ENCODE assay signal across 24 mouse cellular contexts in the genomic region with DNA sequence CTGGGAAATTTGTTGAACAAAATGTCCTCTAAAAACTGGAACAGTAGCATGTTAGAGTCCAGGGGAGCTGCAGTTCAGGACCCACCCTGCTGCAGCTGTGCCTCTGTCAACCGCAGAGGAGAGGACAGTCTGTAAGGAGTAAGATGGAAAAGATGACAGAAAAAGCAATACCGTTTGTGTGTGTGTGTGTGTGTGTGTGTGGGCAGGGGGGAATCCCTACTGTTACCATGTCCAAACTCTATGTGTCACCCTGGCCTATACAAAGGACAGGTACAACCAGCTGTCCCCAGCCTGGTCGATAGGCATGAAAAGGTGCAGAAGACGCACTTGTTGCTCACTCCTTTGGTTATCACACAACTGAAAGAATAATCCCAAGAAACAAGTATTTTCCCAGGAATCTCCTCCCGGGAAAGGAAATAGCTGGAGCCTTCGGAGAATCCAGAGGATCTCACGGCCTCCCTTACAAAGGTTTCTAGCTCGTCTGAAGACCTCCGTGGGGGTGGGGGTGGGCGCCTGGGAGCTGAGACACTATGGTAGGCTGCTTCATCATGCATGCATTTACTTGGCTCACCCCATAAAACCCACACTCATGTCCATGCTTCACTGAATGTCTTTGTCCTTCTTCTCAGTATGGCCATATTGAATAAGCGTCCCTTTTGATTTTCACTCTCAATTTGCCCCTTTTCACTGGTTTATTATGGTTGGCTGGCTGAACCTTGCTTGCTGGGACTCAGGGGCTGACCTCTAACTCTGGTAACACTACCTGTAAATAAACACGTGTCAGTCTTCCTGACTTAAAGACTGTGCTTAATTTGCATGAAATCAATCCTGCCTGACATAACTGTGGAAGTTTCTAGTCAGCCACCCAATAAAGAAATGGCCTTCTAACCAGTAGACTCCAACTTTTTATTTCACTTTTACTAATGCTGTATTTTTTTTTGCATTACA.
DNase-seq lines count a peak whose midpoint lies in the region; ATAC-seq and TF ChIP-seq lines count a peak whose summit lies in the region.
"Had no signal": no experiment of that assay in that cellular context is flagged by ENCODE, and none has a peak within 500 bp of the region (broad histone marks: within the 10 kb centered on the region; RNA-seq: fewer than 3 reads in every experiment).

No protein-coding gene starts in this region.

- H3K9me3 ChIP-seq in forebrain, embryonic 12.5 days: no peaks in the 10 kb centered on the region
- H3K9me3 ChIP-seq in forebrain, postnatal 0 days (ENCODE audit: low read length): no peaks in the 10 kb centered on the region
- H3K9me3 ChIP-seq in kidney, embryonic 15.5 days (replicated peaks): no peaks in the 10 kb centered on the region
- H3K9me3 ChIP-seq in CH12.LX (replicated peaks; ENCODE audit: low read length): no peaks in the 10 kb centered on the region
- no peaks in the 10 kb centered on the region for H3K9me3 ChIP-seq in embryonic facial prominence, embryonic 10.5 days
- H3K9me3 ChIP-seq: heart, embryonic 13.5 days; limb, embryonic 15.5 days had no signal

- in situ Hi-C loops in CH12.LX (cut with MboI; ENCODE audit: low pct_ligation_motif_present, low pct_unique_long_range_greater_than_20kb, low sequenced_read_pairs): no loop called here

- H3K27ac ChIP-seq in forebrain, embryonic 12.5 days: no peak overlapping the region
- no peak overlapping the region for H3K27ac ChIP-seq in forebrain, postnatal 0 days (ENCODE audit: low read depth, low read length)
- H3K27ac ChIP-seq in kidney, embryonic 15.5 days: no peak overlapping the region
- H3K27ac ChIP-seq in CH12.LX (ENCODE audit: insufficient read depth, low read depth): no peak overlapping the region
- no peak overlapping the region for H3K27ac ChIP-seq in embryonic facial prominence, embryonic 10.5 days (replicated peaks)
- H3K27ac ChIP-seq: heart, embryonic 13.5 days; layer of hippocampus, adult 2 months; limb, embryonic 15.5 days had no signal

- no peaks in the 10 kb centered on the region for H3K27me3 ChIP-seq in forebrain, embryonic 12.5 days
- H3K27me3 ChIP-seq in forebrain, postnatal 0 days (ENCODE audit: insufficient read depth, low read length): no peaks in the 10 kb centered on the region
- H3K27me3 ChIP-seq in kidney, embryonic 15.5 days: no peaks in the 10 kb centered on the region
- no peaks in the 10 kb centered on the region for H3K27me3 ChIP-seq in CH12.LX (replicated peaks)
- no peaks in the 10 kb centered on the region for H3K27me3 ChIP-seq in embryonic facial prominence, embryonic 10.5 days (replicated peaks; ENCODE audit: low read depth, poor library complexity, severe bottlenecking)
- H3K27me3 ChIP-seq: heart, embryonic 13.5 days; limb, embryonic 15.5 days had no signal

- no peak overlapping the region for H3K4me3 ChIP-seq in forebrain, embryonic 12.5 days (replicated peaks)
- no peak overlapping the region for H3K4me3 ChIP-seq in forebrain, postnatal 0 days (ENCODE audit: low read depth, low read length)
- H3K4me3 ChIP-seq in kidney, embryonic 15.5 days (replicated peaks): no peak overlapping the region
- H3K4me3 ChIP-seq in CH12.LX (replicated peaks in 1 of 3; ENCODE audit: low read depth in 2 of 3, low read length in 2 of 3, poor library complexity in 1 of 3): no peak overlapping the region
- H3K4me3 ChIP-seq in embryonic facial prominence, embryonic 10.5 days: no peak overlapping the region
- H3K4me3 ChIP-seq: erythroblast, embryonic 14.5 days; heart, embryonic 13.5 days; layer of hippocampus, adult 2 months; limb, embryonic 15.5 days had no signal

- peak; percentile 76 for TF ChIP-seq EP300 in CH12.LX (IDR thresholded peaks at IDR 0.05; ENCODE audit: low read length)

- H3K4me1 ChIP-seq in forebrain, embryonic 12.5 days: no peaks in the 10 kb centered on the region
- no peaks in the 10 kb centered on the region for H3K4me1 ChIP-seq in forebrain, postnatal 0 days (ENCODE audit: insufficient read depth)
- H3K4me1 ChIP-seq in kidney, embryonic 15.5 days: no peaks in the 10 kb centered on the region
- H3K4me1 ChIP-seq in CH12.LX (ENCODE audit: control insufficient read depth in 1 of 2, insufficient read depth in 2 of 2): peaks cover 0 to 12% of the 10 kb centered on the region in 2 experiments; a peak in 2 of 4 replicates
- H3K4me1 ChIP-seq in embryonic facial prominence, embryonic 10.5 days: 0 out of 2 replicates have a peak, but pooled peaks cover 4% of the 10 kb centered on the region
- H3K4me1 ChIP-seq: heart, embryonic 13.5 days; limb, embryonic 15.5 days had no signal

- no peaks in the 10 kb centered on the region for H3K79me2 ChIP-seq in CH12.LX (replicated peaks; ENCODE audit: control insufficient read depth, extremely low read depth, insufficient read depth, poor library complexity, severe bottlenecking)

- TF ChIP-seq CTCF in forebrain, postnatal 0 days (IDR thresholded peaks at IDR 0.05; ENCODE audit: low read depth): no peak
- no peak for TF ChIP-seq CTCF in CH12.LX (conservative IDR thresholded peaks at IDR 0.05 in 1 of 2, IDR thresholded peaks at IDR 0.05 in 1 of 2; ENCODE audit: low read depth in 2 of 2, low read length in 2 of 2)

- no peak for DNase-seq in forebrain, postnatal 0 days
- DNase-seq in kidney, postnatal 14 days: no peak
- DNase-seq in CH12.LX (ENCODE audit: extremely low read depth): peak; percentile 49
- peak; percentile 10 for DNase-seq in embryonic facial prominence, embryonic 10.5 days (ENCODE audit: low spot score)
- DNase-seq in left cerebral cortex, adult 9 months (ENCODE audit: low spot score in 2 of 2): no peak
- no peak for DNase-seq in urinary bladder, adult 2 months (ENCODE audit: low spot score)
- DNase-seq: adrenal gland, postnatal 10 days; cerebellum, adult 11 months; cerebellum, postnatal 14 days; gastrocnemius, postnatal 10 days; heart, adult 18-20 months; kidney, adult 8-10 months; right cerebral cortex, postnatal 14 days; thymus, postnatal 36 days had no signal

- 47% methylated on average over 12 of the region's 12 CpGs for WGBS in forebrain, embryonic 12.5 days
- 52% methylated on average over 12 of the region's 12 CpGs for WGBS in forebrain, postnatal 0 days
- whole genome bisulfite sequencing in kidney, embryonic 15.5 days: 57% methylated on average over 12 of the region's 12 CpGs
- 69% methylated on average over 12 of the region's 12 CpGs for WGBS in embryonic facial prominence, embryonic 10.5 days

- dilution Hi-C loops in CH12.LX (cut with MboI; ENCODE audit: extremely low pct_ligation_motif_present, extremely low pct_unique_long_range_greater_than_20kb, low sequenced_read_pairs): no loop called here

- ATAC-seq in forebrain, embryonic 12.5 days (ENCODE audit: low FRiP score): peak; percentile 53; the same call in 1 of the 2 replicates
- ATAC-seq in forebrain, postnatal 0 days: no peak
- peak; percentile 83 for ATAC-seq in kidney, embryonic 15.5 days (replicated peaks; ENCODE audit: low FRiP score)
- ATAC-seq: activated CD4-positive, CD25-positive, alpha-beta regulatory T cell, adult 4 months; CD4-positive, CD25-positive, alpha-beta regulatory T cell, adult 4 months; lung, postnatal 0 days had no signal

- no peak for TF ChIP-seq POLR2A in CH12.LX (IDR thresholded peaks at IDR 0.05; ENCODE audit: low read depth, low read length)

- H3K4me2 ChIP-seq in forebrain, embryonic 12.5 days: no peak overlapping the region
- no peak overlapping the region for H3K4me2 ChIP-seq in forebrain, postnatal 0 days (ENCODE audit: low read depth)
- H3K4me2 ChIP-seq in kidney, embryonic 15.5 days: no peak overlapping the region
- peak overlapping the region; percentile 13; the same call in 1 of the 2 replicates for H3K4me2 ChIP-seq in CH12.LX (ENCODE audit: insufficient read depth, low read depth, poor library complexity, severe bottlenecking)
- H3K4me2 ChIP-seq: heart, embryonic 13.5 days; limb, embryonic 15.5 days had no signal

- H3K36me3 ChIP-seq in forebrain, embryonic 12.5 days (replicated peaks): no peaks in the 10 kb centered on the region
- H3K36me3 ChIP-seq in forebrain, postnatal 0 days (ENCODE audit: insufficient read depth): no peaks in the 10 kb centered on the region
- no peaks in the 10 kb centered on the region for H3K36me3 ChIP-seq in kidney, embryonic 15.5 days
- H3K36me3 ChIP-seq in CH12.LX (replicated peaks in 1 of 2; ENCODE audit: control insufficient read depth in 1 of 2, insufficient read depth in 1 of 2, low read length in 1 of 2): no peaks in the 10 kb centered on the region
- no peaks in the 10 kb centered on the region for H3K36me3 ChIP-seq in embryonic facial prominence, embryonic 10.5 days (replicated peaks)
- H3K36me3 ChIP-seq: G1E; heart, embryonic 13.5 days; limb, embryonic 15.5 days had no signal

- no peak overlapping the region for H3K9ac ChIP-seq in forebrain, embryonic 12.5 days
- H3K9ac ChIP-seq in forebrain, postnatal 0 days: no peak overlapping the region
- no peak overlapping the region for H3K9ac ChIP-seq in kidney, embryonic 15.5 days
- no peak overlapping the region for H3K9ac ChIP-seq in CH12.LX (ENCODE audit: insufficient read depth, low read depth)
- H3K9ac ChIP-seq: heart, embryonic 13.5 days; limb, embryonic 15.5 days had no signal

- TF ChIP-seq RAD21 in CH12.LX (IDR thresholded peaks at IDR 0.05; ENCODE audit: low read depth, low read length): no peak

TF ChIP-seq in CH12.LX, 34 proteins besides CTCF, POLR2A, EP300 and RAD21 (continues in another document):
- TF ChIP-seq USF2 (conservative IDR thresholded peaks at IDR 0.05; ENCODE audit: low read depth, low read length) (no peak), ETS1 (conservative IDR thresholded peaks at IDR 0.05; ENCODE audit: low read depth, low read length) (peak; percentile 65), JUND (conservative IDR thresholded peaks at IDR 0.05; ENCODE audit: low read depth, low read length) (peak; percentile 44; the same call in 1 of the 2 replicates), ZC3H11A (IDR thresholded peaks at IDR 0.05; ENCODE audit: low read depth, low read length) (no peak), MAX (IDR thresholded peaks at IDR 0.05; ENCODE audit: low read length) (no peak), MYC (IDR thresholded peaks at IDR 0.05; ENCODE audit: low read depth, low read length) (no peak), UBTF (IDR thresholded peaks at IDR 0.05; ENCODE audit: low read depth, low read length) (no peak), TCF12 (IDR thresholded peaks at IDR 0.05; ENCODE audit: low read depth, low read length) (peak; percentile 34; the same call in 1 of the 2 replicates), SIN3A (IDR thresholded peaks at IDR 0.05; ENCODE audit: low read length) (no peak), MEF2A (IDR thresholded peaks at IDR 0.05; ENCODE audit: borderline replicate concordance, low read depth, low read length) (peak; percentile 63; the same call in 1 of the 2 replicates), BHLHE40 (IDR thresholded peaks at IDR 0.05; ENCODE audit: low read depth, low read length) (peak; percentile 43), MXI1 (IDR thresholded peaks at IDR 0.05; ENCODE audit: low read depth, low read length) (no peak), E2F4 (IDR thresholded peaks at IDR 0.05; ENCODE audit: insufficient replicate concordance, low read depth, low read length) (no peak), TBP (conservative IDR thresholded peaks at IDR 0.05; ENCODE audit: low read depth, low read length) (no peak), GABPA (IDR thresholded peaks at IDR 0.05; ENCODE audit: insufficient replicate concordance, low read depth, low read length) (no peak), HCFC1 (IDR thresholded peaks at IDR 0.05; ENCODE audit: low read depth, low read length) (no peak)

Comparison
In these comparisons a context has a peak if more than half of its experiments do, and no peak if none do; other contexts are left out.
1. DNase-seq: peak in CH12.LX (single experiment) and embryonic facial prominence, embryonic 10.5 days (single experiment); none in forebrain, postnatal 0 days (single experiment), kidney, postnatal 14 days (single experiment), left cerebral cortex, adult 9 months (0 of 2) and urinary bladder, adult 2 months (single experiment).